Mouse (Mus musculus) stomach, embryonic 16.5 days (tissue): ENCODE results near the gene Syt12. TPM values are rescaled to one million over a fixed set of nuclear protein-coding genes. Genes with fewer than 3 reads are reported as not detected.

Experiments used
- ATAC-seq: fragments of 200-750 bp; cut with Nextera tagmentation; 2 replicates; pipeline ENCODE4 v1.8.0; 2017; ENCODE audit warnings: moderate number of reproducible peaks, moderate TSS enrichment; ENCODE audit not compliant: insufficient read depth, low FRiP score
- H3K27ac ChIP-seq: fragments of 300-500 bp; sonication (generic); 2 replicates; pipeline ENCODE4 v1.5.1; 2014; ENCODE audit warnings: low read length
- H3K27me3 ChIP-seq: fragments of 300-500 bp; sonication (generic); 2 replicates; pipeline ENCODE4 v1.6.1; 2014; ENCODE audit warnings: low read length, control low read depth, mixed read lengths; ENCODE audit not compliant: control insufficient read depth, insufficient read depth
- H3K36me3 ChIP-seq: fragments of 300-500 bp; sonication (generic); 2 replicates; pipeline ENCODE4 v1.6.1; 2014; ENCODE audit warnings: low read length; ENCODE audit not compliant: control insufficient read depth, insufficient read depth
- H3K4me1 ChIP-seq: fragments of 300-500 bp; sonication (generic); 2 replicates; pipeline ENCODE4 v1.6.1; 2014; ENCODE audit warnings: low read length, control low read depth, mixed read lengths; ENCODE audit not compliant: control insufficient read depth, insufficient read depth
- H3K4me2 ChIP-seq: fragments of 300-500 bp; sonication (generic); 2 replicates; pipeline ENCODE4 v1.6.1; 2014; ENCODE audit warnings: low read depth, low read length, mixed read lengths
- H3K4me3 ChIP-seq: fragments of 300-500 bp; sonication (generic); replicated peaks from 2 replicates; pipeline ENCODE4 v1.5.1; 2014; ENCODE audit warnings: mild to moderate bottlenecking, low read length
- H3K9ac ChIP-seq: fragments of 300-500 bp; sonication (generic); 2 replicates; pipeline ENCODE4 v1.6.1; 2014; ENCODE audit warnings: low read length
- H3K9me3 ChIP-seq: fragments of 300-500 bp; sonication (generic); replicated peaks from 2 replicates; pipeline ENCODE4 v1.6.1; 2016; ENCODE audit warnings: low read length, control low read depth; ENCODE audit not compliant: control insufficient read depth
- WGBS: fragments of 180-500 bp; shearing (Covaris S2); extraction: QIAGEN DNeasy Blood & Tissue Kit; methylation state at CpG from one replicate; pipeline ENCODE4 v1.1.7; 2014; 5-methylcytosine and 5-hydroxymethylcytosine counted together
- polyA plus RNA-seq: library from polyadenylated mRNA; unstranded; fragments of >200 nt; fragmentation: Nextera tagmentation; extraction: Ambion mirVana; gene quantifications from 2 replicates; pipeline ENCODE4 v1.2.1, GENCODE M21; 2015

Gene Syt12
- polyA plus RNA-seq, 1 experiment from 2014 or later: 0.75 TPM

- Histone ChIP-seq H3K9me3 (no peaks in the 10 kb centered on the region), H3K4me2 (no peak overlapping the region), H3K27ac (no peak overlapping the region), H3K36me3 (no peaks in the 10 kb centered on the region), H3K27me3 (no peaks in the 10 kb centered on the region; the same call in 1 of the 2 replicates), H3K9ac (no peak overlapping the region), H3K4me1 (peaks cover 2% of the 10 kb centered on the region), H3K4me3 (no peak overlapping the region)
- ATAC-seq: no peak
- WGBS: 66% methylated on average over 9 of the region's 9 CpGs
Observed at GRCm38 (mm10) chr19:4492526-4493296, 15.5 kb upstream of the Syt12 start.

GRCm38 (mm10) chr19:4491080-4491695, 13.9 kb upstream of the Syt12 start:
- no peak for ATAC-seq
- H3K9ac ChIP-seq: no peak overlapping the region

GRCm38 (mm10) chr19:4487877-4488276, 10.6 kb upstream of the Syt12 start:
- H3K4me1 ChIP-seq: 0 out of 2 replicates have a peak, but pooled peaks cover 3% of the 10 kb centered on the region
- no peak for ATAC-seq
- H3K4me3 ChIP-seq: no peak overlapping the region
- no peak overlapping the region for H3K27ac ChIP-seq
- H3K27me3 ChIP-seq: no peaks in the 10 kb centered on the region
- H3K9ac ChIP-seq: no peak overlapping the region
- WGBS: 69% methylated on average over 2 of the region's 2 CpGs
- no peaks in the 10 kb centered on the region for H3K36me3 ChIP-seq
- no peak overlapping the region for H3K4me2 ChIP-seq
- H3K9me3 ChIP-seq: no peaks in the 10 kb centered on the region

More at GRCm38 (mm10) chr19:4491080-4491695, 13.9 kb upstream of the Syt12 start:
- Histone ChIP-seq H3K27ac (no peak overlapping the region), H3K36me3 (no peaks in the 10 kb centered on the region), H3K4me3 (no peak overlapping the region), H3K27me3 (no peaks in the 10 kb centered on the region; the same call in 1 of the 2 replicates), H3K4me1 (no peaks in the 10 kb centered on the region), H3K4me2 (no peak overlapping the region), H3K9me3 (no peaks in the 10 kb centered on the region)
- WGBS: 63% methylated on average over 10 of the region's 10 CpGs

GRCm38 (mm10) chr19:4485006-4485405, 7.8 kb upstream of the Syt12 start:
- Histone ChIP-seq H3K9me3 (no peaks in the 10 kb centered on the region), H3K4me1 (0 out of 2 replicates have a peak, but pooled peaks cover 3% of the 10 kb centered on the region), H3K27ac (no peak overlapping the region), H3K4me2 (no peak overlapping the region), H3K4me3 (no peak overlapping the region), H3K36me3 (no peaks in the 10 kb centered on the region), H3K27me3 (no peaks in the 10 kb centered on the region), H3K9ac (no peak overlapping the region)
- ATAC-seq: no peak
- WGBS: 18% methylated on average over 5 of the region's 5 CpGs

- Histone ChIP-seq H3K27ac (no peak overlapping the region), H3K4me1 (peaks cover 4% of the 10 kb centered on the region; the same call in 1 of the 2 replicates), H3K4me2 (no peak overlapping the region), H3K36me3 (no peaks in the 10 kb centered on the region), H3K9me3 (no peaks in the 10 kb centered on the region), H3K4me3 (no peak overlapping the region), H3K9ac (no peak overlapping the region), H3K27me3 (no peaks in the 10 kb centered on the region)
- WGBS: 76% methylated on average over 3 of the region's 3 CpGs
- no peak for ATAC-seq
Observed at GRCm38 (mm10) chr19:4482111-4482859, 5.0 kb upstream of the Syt12 start.

GRCm38 (mm10) chr19:4481326-4481725, 4.1 kb upstream of the Syt12 start:
- Histone ChIP-seq H3K27me3 (peaks cover 5% of the 10 kb centered on the region), H3K27ac (no peak overlapping the region), H3K36me3 (no peaks in the 10 kb centered on the region), H3K9ac (no peak overlapping the region), H3K9me3 (no peaks in the 10 kb centered on the region), H3K4me2 (no peak overlapping the region), H3K4me1 (peaks cover 12% of the 10 kb centered on the region), H3K4me3 (no peak overlapping the region)
- 25% methylated on average over 4 of the region's 4 CpGs for WGBS
- ATAC-seq: no peak

GRCm38 (mm10) chr19:4480041-4480440, 2.8 kb upstream of the Syt12 start:
- H3K27ac ChIP-seq: no peak overlapping the region
- peaks cover 10% of the 10 kb centered on the region for H3K4me1 ChIP-seq
- no peak overlapping the region for H3K4me3 ChIP-seq
- no peaks in the 10 kb centered on the region for H3K36me3 ChIP-seq
- ATAC-seq: no peak
- 90% methylated on average over 2 of the region's 2 CpGs for WGBS
- H3K4me2 ChIP-seq: no peak overlapping the region
- H3K27me3 ChIP-seq: peaks cover 16% of the 10 kb centered on the region
- no peaks in the 10 kb centered on the region for H3K9me3 ChIP-seq
- H3K9ac ChIP-seq: no peak overlapping the region

- no peak overlapping the region for H3K4me2 ChIP-seq
- no peak overlapping the region for H3K9ac ChIP-seq
- WGBS: 48% methylated on average over 1 of the region's 1 CpGs
- H3K27me3 ChIP-seq: peaks cover 18% of the 10 kb centered on the region
- peaks cover 10% of the 10 kb centered on the region for H3K4me1 ChIP-seq
- no peaks in the 10 kb centered on the region for H3K36me3 ChIP-seq
- H3K27ac ChIP-seq: no peak overlapping the region; the same call in 1 of the 2 replicates
- no peak overlapping the region for H3K4me3 ChIP-seq
- H3K9me3 ChIP-seq: no peaks in the 10 kb centered on the region
- no peak for ATAC-seq
Observed at GRCm38 (mm10) chr19:4478190-4478516, 906 bp upstream of the Syt12 start.
